Mouse (Mus musculus): Measurements from ENCODE around the gene Ncmap. TPM values are rescaled to one million over a fixed set of nuclear protein-coding genes. Genes with fewer than 3 reads are reported as not detected.

Gene Ncmap
- polyA plus RNA-seq, 1 experiment from 2014 or later = 0.71 TPM

DNA sequence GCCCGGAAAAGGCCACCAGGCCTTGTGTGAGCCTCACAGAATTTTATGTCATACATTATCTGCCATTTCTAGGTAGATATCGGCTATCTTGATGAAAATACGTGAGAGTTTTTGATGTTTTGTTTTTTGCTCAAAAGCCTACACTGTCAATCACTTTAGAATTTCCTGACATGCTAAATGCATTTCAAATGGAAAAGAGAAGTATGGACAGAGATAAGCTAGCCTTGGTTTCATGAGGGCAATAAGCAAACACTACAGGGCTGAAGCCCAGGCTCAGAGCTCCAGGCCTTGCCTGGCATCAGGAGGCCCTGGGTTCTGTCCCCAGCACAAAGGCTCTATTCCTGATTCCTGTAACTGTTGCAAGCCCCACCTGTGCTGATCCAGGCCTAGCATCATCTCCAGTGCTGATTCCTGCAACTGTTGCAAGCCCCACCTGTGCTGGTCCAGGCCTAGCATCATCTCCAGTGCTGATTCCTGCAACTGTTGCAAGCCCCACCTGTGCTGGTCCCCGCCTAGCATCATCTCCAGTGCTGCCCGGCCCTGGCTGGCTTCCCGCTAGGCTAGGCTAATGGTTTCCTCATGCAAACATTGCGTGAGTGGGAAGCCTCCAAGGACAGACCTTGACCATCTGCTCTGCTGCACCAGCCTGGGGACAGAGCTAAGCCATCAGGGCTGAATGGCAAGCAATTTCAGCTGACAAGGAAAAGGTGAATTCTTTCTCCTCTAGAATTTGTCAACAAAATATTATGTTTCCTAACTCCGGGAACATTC lies 32.1 kb upstream of the Ncmap start:
- no peak for ATAC-seq

DNA sequence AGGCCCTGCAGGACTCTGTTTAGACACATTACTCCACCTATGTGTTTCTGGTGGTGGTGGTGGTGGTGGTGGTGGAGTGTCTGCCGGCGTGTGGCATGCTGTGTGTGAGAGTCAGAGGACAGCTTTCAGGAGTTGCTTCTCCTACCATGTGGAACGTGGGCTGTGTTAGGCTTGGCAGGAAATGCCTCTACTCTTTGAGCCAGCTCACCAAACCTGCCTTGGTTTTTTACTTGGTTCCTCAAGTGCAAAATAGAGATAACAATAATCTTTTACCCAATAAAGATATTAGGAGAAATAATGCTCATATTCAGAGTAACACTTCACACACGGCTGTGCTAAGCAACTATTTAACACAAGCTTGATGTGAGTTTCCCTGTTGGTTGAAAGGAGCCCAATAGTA lies 31.4 kb upstream of the Ncmap start:
- Histone ChIP-seq H3K9me3 (ENCODE audit: control insufficient read depth, low read length) (no peaks in the 10 kb centered on the region), H3K27ac (ENCODE audit: low read length) (no peak overlapping the region), H3K4me2 (ENCODE audit: low read length) (no peak overlapping the region), H3K4me3 (replicated peaks; ENCODE audit: low read length) (no peak overlapping the region), H3K9ac (replicated peaks; ENCODE audit: low read depth, low read length) (no peak overlapping the region), H3K36me3 (ENCODE audit: control insufficient read depth, insufficient read depth) (no peaks in the 10 kb centered on the region), H3K27me3 (replicated peaks; ENCODE audit: control insufficient read depth, insufficient read depth, low read length) (no peaks in the 10 kb centered on the region), H3K4me1 (replicated peaks; ENCODE audit: control insufficient read depth, insufficient read depth, low read length) (peaks cover 15% of the 10 kb centered on the region)
- WGBS = 92% methylated on average over 4 of the region's 4 CpGs
- ATAC-seq = no peak

More for the DNA sequence above, 32.1 kb upstream of the Ncmap start:
- peaks cover 14% of the 10 kb centered on the region for H3K4me1 ChIP-seq (replicated peaks; ENCODE audit: control insufficient read depth, insufficient read depth, low read length)
- H3K4me2 ChIP-seq (ENCODE audit: low read length) = no peak overlapping the region
- no peaks in the 10 kb centered on the region for H3K9me3 ChIP-seq (ENCODE audit: control insufficient read depth, low read length)
- H3K36me3 ChIP-seq (ENCODE audit: control insufficient read depth, insufficient read depth) = no peaks in the 10 kb centered on the region
- 87% methylated on average over 8 of the region's 8 CpGs for WGBS
- no peak overlapping the region for H3K9ac ChIP-seq (replicated peaks; ENCODE audit: low read depth, low read length)
- no peaks in the 10 kb centered on the region for H3K27me3 ChIP-seq (replicated peaks; ENCODE audit: control insufficient read depth, insufficient read depth, low read length)
- H3K4me3 ChIP-seq (replicated peaks; ENCODE audit: low read length) = no peak overlapping the region
- no peak overlapping the region for H3K27ac ChIP-seq (ENCODE audit: low read length)

DNA sequence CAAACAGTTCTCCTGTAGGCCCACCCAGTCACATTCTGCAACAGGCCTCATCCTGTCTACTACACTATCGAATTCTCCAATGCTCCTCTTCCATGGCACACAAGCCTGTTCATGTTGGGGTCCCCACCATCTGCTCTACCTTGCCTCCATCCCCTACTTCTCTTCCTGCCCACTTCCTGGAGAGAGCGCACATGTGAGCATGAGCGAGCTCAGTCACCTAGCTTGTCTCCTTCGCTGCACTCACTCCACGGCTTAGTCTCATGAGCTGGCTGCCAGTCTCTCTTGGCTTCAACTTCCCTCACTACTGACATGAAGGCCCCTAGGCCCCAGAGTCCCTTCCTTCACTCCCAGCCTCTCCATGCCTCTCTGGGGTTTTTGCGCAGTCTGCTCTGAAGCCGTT lies 28.6 kb upstream of the Ncmap start:
- no peaks in the 10 kb centered on the region for H3K27me3 ChIP-seq (replicated peaks; ENCODE audit: control insufficient read depth, insufficient read depth, low read length)
- no peak overlapping the region for H3K27ac ChIP-seq (ENCODE audit: low read length)
- H3K4me1 ChIP-seq (replicated peaks; ENCODE audit: control insufficient read depth, insufficient read depth, low read length) = peaks cover 5% of the 10 kb centered on the region; the same call in 1 of the 2 replicates
- H3K36me3 ChIP-seq (ENCODE audit: control insufficient read depth, insufficient read depth) = no peaks in the 10 kb centered on the region
- no peak overlapping the region for H3K9ac ChIP-seq (replicated peaks; ENCODE audit: low read depth, low read length)
- no peak overlapping the region for H3K4me3 ChIP-seq (replicated peaks; ENCODE audit: low read length)
- H3K4me2 ChIP-seq (ENCODE audit: low read length) = no peak overlapping the region
- H3K9me3 ChIP-seq (ENCODE audit: control insufficient read depth, low read length) = no peaks in the 10 kb centered on the region
- WGBS = 87% methylated on average over 7 of the region's 7 CpGs
- no peak for ATAC-seq

DNA sequence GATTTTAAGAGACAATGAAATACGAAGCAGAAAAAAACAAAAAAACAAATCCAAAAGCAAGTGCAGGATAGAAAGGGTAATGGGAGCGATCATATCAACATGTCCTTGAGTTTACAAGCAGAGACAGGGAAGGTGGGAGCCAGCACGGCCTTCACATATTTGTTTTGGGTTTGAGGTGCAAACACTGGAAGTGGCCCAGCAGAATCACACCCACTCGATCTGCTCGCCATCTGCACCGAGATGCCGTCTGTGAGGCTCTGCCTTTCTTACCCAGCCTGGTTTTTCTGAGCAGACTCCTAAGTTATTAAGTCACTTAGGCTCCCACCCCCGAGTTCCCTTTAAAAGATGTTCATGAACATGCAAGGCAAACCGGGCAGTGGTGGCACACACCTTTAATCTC lies 27.6 kb upstream of the Ncmap start:
- Histone ChIP-seq H3K4me2 (ENCODE audit: low read length) (no peak overlapping the region), H3K27ac (ENCODE audit: low read length) (no peak overlapping the region), H3K9ac (replicated peaks; ENCODE audit: low read depth, low read length) (no peak overlapping the region), H3K9me3 (ENCODE audit: control insufficient read depth, low read length) (no peaks in the 10 kb centered on the region), H3K36me3 (ENCODE audit: control insufficient read depth, insufficient read depth) (no peaks in the 10 kb centered on the region), H3K4me3 (replicated peaks; ENCODE audit: low read length) (no peak overlapping the region), H3K4me1 (replicated peaks; ENCODE audit: control insufficient read depth, insufficient read depth, low read length) (peaks cover 5% of the 10 kb centered on the region; the same call in 1 of the 2 replicates), H3K27me3 (replicated peaks; ENCODE audit: control insufficient read depth, insufficient read depth, low read length) (no peaks in the 10 kb centered on the region)
- WGBS = 61% methylated on average over 9 of the region's 9 CpGs
- peak; percentile 63 for ATAC-seq

DNA sequence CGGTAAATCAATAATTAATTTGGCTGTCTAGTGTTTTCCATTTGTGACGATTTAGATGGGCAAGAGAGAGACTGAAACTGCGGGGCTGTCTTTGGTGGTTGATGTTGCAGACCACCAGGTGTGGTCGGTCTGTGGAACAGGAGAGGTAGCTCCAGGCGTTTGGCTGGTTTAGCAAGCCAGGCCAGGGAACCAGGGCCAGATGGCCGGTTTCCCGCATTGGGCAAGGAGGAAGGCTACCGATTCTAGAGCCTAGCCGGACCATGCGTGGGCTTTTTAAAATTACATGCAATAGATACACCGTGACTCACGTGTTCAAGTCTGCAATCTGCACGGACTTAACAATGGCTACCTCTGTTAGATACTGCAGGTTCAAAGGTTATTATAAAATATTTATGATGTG lies 22.9 kb upstream of the Ncmap start:
- H3K4me2 ChIP-seq (ENCODE audit: low read length) = no peak overlapping the region
- no peak overlapping the region for H3K9ac ChIP-seq (replicated peaks; ENCODE audit: low read depth, low read length)
- H3K4me3 ChIP-seq (replicated peaks; ENCODE audit: low read length) = no peak overlapping the region
- H3K4me1 ChIP-seq (replicated peaks; ENCODE audit: control insufficient read depth, insufficient read depth, low read length) = peaks cover 5% of the 10 kb centered on the region; the same call in 1 of the 2 replicates
- no peak overlapping the region for H3K27ac ChIP-seq (ENCODE audit: low read length)
- no peaks in the 10 kb centered on the region for H3K9me3 ChIP-seq (ENCODE audit: control insufficient read depth, low read length)
- H3K36me3 ChIP-seq (ENCODE audit: control insufficient read depth, insufficient read depth) = no peaks in the 10 kb centered on the region; the same call in 1 of the 2 replicates
- ATAC-seq = no peak
- WGBS = 93% methylated on average over 13 of the region's 13 CpGs
- H3K27me3 ChIP-seq (replicated peaks; ENCODE audit: control insufficient read depth, insufficient read depth, low read length) = no peaks in the 10 kb centered on the region

DNA sequence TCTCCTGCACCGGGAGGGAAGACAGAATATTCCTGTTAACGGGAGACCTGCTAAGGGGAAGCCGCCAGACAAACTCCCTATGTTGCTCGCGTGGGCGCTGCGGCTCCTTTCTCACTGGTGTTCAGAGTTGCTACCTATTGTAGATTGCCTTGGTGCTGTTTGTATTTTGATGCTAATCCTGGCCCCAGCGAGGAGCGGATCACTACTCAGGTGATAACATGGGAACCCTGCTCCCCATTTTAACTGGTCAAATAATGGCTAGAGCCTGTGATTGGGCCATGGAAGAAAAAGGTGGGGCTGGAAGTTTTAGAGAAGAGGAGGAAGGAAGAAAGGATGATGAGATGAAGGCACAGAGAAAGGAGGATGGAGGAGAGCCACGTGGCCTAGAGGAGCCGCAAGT lies 22.4 kb upstream of the Ncmap start:
- H3K27me3 ChIP-seq (replicated peaks; ENCODE audit: control insufficient read depth, insufficient read depth, low read length) = no peaks in the 10 kb centered on the region
- no peak overlapping the region for H3K4me2 ChIP-seq (ENCODE audit: low read length)
- no peaks in the 10 kb centered on the region; the same call in 1 of the 2 replicates for H3K36me3 ChIP-seq (ENCODE audit: control insufficient read depth, insufficient read depth)
- H3K4me1 ChIP-seq (replicated peaks; ENCODE audit: control insufficient read depth, insufficient read depth, low read length) = peaks cover 5% of the 10 kb centered on the region; the same call in 1 of the 2 replicates
- 81% methylated on average over 11 of the region's 11 CpGs for WGBS
- H3K27ac ChIP-seq (ENCODE audit: low read length) = no peak overlapping the region
- no peak overlapping the region for H3K4me3 ChIP-seq (replicated peaks; ENCODE audit: low read length)
- H3K9ac ChIP-seq (replicated peaks; ENCODE audit: low read depth, low read length) = no peak overlapping the region
- H3K9me3 ChIP-seq (ENCODE audit: control insufficient read depth, low read length) = no peaks in the 10 kb centered on the region
- no peak for ATAC-seq

DNA sequence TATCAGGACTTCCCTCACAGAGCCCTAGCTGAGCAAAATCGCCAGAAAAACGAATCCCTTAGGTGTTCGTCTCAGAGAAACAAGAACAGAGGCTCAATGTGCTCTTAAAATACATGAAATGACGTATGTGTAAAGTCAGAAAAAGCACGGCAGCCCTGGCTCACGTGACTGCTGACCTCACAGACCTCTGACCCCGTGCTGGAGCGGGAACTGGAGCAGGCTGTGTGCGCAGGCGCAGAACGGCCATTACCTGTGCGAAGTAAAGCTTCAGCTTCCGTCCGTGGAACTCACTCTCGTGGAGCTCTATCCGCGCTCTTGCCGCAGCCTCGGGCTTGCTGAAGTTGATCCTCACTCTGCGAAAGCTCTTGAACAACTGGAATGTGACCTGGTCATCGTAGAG lies 22.0 kb upstream of the Ncmap start:
- H3K36me3 ChIP-seq (ENCODE audit: control insufficient read depth, insufficient read depth) = peaks cover 3% of the 10 kb centered on the region; the same call in 1 of the 2 replicates
- H3K4me1 ChIP-seq (replicated peaks; ENCODE audit: control insufficient read depth, insufficient read depth, low read length) = peaks cover 2% of the 10 kb centered on the region; the same call in 1 of the 2 replicates
- WGBS = 92% methylated on average over 21 of the region's 21 CpGs
- no peaks in the 10 kb centered on the region for H3K9me3 ChIP-seq (ENCODE audit: control insufficient read depth, low read length)
- H3K27me3 ChIP-seq (replicated peaks; ENCODE audit: control insufficient read depth, insufficient read depth, low read length) = no peaks in the 10 kb centered on the region
- H3K4me3 ChIP-seq (replicated peaks; ENCODE audit: low read length) = no peak overlapping the region
- no peak overlapping the region for H3K4me2 ChIP-seq (ENCODE audit: low read length)
- no peak for ATAC-seq
- no peak overlapping the region for H3K27ac ChIP-seq (ENCODE audit: low read length)
- no peak overlapping the region for H3K9ac ChIP-seq (replicated peaks; ENCODE audit: low read depth, low read length)

DNA sequence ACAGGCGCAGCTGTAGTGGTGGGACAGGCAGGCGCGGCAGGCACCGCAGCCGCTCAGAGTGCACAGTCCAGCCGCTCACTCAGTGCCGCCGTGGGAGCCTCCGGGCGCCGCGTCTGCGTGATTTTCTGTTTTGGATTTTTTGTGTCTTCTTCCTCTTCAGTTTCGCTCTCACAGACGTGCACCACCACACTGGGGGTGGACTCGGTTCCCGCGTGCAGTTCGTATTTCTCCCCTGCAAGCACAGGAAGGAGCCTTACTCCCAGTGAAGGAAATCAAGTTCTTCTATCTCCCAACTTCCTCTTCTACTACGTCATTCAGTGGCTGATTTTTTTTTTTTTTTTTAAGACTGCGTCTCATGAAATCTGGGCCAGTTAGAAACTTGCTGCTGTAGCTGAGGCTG lies 18.3 kb upstream of the Ncmap start:
- Histone ChIP-seq H3K9ac (replicated peaks; ENCODE audit: low read depth, low read length) (no peak overlapping the region), H3K27me3 (replicated peaks; ENCODE audit: control insufficient read depth, insufficient read depth, low read length) (no peaks in the 10 kb centered on the region), H3K36me3 (ENCODE audit: control insufficient read depth, insufficient read depth) (peaks cover 3% of the 10 kb centered on the region; the same call in 1 of the 2 replicates), H3K27ac (ENCODE audit: low read length) (no peak overlapping the region), H3K4me1 (replicated peaks; ENCODE audit: control insufficient read depth, insufficient read depth, low read length) (no peaks in the 10 kb centered on the region), H3K9me3 (ENCODE audit: control insufficient read depth, low read length) (no peaks in the 10 kb centered on the region), H3K4me3 (replicated peaks; ENCODE audit: low read length) (no peak overlapping the region), H3K4me2 (ENCODE audit: low read length) (no peak overlapping the region)
- no peak for ATAC-seq
- 95% methylated on average over 21 of the region's 21 CpGs for WGBS

DNA sequence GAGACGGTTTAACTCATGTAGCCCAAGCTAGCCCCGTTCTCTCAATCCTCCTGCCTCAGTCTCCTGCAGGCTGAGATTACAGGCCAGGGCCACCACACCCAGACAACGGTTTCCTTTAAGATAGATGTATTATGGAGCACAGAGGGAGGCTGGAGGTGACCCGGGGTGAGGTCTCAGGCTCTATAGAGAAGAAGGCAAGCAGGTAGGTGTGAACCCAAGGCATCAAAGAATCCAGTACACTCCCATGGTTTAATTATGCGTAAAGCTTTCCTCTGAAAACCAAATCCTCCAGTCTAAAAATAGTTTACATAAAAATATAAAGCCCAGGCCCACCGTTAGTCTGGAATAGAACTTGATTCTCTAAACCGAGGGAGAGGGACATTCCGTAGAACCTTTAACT lies 15.5 kb upstream of the Ncmap start:
- H3K27me3 ChIP-seq (replicated peaks; ENCODE audit: control insufficient read depth, insufficient read depth, low read length) = no peaks in the 10 kb centered on the region
- no peaks in the 10 kb centered on the region for H3K4me1 ChIP-seq (replicated peaks; ENCODE audit: control insufficient read depth, insufficient read depth, low read length)
- 79% methylated on average over 8 of the region's 8 CpGs for WGBS
- ATAC-seq = no peak
- 0 out of 2 replicates have a peak, but pooled peaks cover 5% of the 10 kb centered on the region for H3K36me3 ChIP-seq (ENCODE audit: control insufficient read depth, insufficient read depth)
- no peak overlapping the region for H3K27ac ChIP-seq (ENCODE audit: low read length)
- no peak overlapping the region for H3K9ac ChIP-seq (replicated peaks; ENCODE audit: low read depth, low read length)
- no peak overlapping the region for H3K4me3 ChIP-seq (replicated peaks; ENCODE audit: low read length)
- no peak overlapping the region for H3K4me2 ChIP-seq (ENCODE audit: low read length)
- H3K9me3 ChIP-seq (ENCODE audit: control insufficient read depth, low read length) = no peaks in the 10 kb centered on the region
